Mouse (Mus musculus) liver, adult 2 months (tissue): Measurements from ENCODE around the gene Rcn3.

ENCODE experiments used
- CTCF ChIP-seq: fragments of 200-500 bp; IDR thresholded peaks from 2 replicates; pipeline ENCODE4 v1.5.1; 2011; ENCODE audit warnings: low read depth, low read length, control low read depth
- POLR2A ChIP-seq: fragments of 200-500 bp; IDR thresholded peaks from 2 replicates; pipeline ENCODE4 v1.6.1; 2011; ENCODE audit warnings: low read length, control low read depth; ENCODE audit not compliant: insufficient read depth; ENCODE audit errors: extremely low read depth

DNA sequence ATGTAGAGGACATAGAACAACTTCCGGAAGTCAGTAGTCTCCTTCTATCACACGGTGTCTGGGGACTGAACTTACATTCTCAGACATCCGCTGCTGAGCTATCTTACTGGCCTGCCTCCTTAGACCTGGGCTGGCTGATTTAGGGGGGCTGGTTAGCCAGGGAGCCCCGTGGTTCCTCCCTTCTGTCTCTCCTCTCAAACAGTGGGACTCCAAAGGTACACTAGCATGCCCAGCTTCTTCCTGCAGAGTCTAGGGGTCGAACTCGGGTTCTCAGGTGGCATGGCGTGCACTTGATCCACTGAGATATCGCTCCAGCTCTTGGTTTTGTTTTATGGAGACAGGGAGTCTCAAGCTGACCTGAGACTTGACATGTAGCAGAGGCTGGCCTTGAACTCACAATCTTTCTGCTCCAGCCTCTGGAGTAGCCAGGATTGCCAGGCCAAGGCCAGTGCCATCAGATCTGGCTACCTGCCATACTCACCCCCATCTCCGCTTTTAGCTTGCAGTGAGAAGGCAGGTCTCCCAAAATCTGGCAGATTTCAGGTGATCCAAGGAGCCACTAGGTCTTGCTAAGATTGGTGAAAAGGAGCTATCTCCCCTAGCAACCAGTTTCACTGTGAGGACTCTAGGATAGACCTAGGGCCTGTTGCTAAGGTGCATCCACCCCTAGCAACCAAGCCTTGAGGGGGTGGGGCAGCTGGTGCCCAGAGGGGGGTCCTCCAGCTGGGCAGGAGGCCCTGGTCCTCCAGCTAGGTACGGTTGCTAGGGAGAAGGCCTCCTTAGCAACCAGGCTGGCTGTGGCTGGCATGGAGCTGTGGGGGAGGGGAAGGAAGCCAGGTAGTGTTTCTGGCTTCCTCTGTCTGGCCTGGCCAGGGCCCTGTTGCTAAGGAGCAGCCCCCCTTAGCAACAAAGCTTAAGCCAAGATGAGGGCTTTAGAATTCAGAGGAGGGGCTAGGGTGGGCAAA is 33.1 kb downstream of the Rcn3 start:
- TF ChIP-seq CTCF (no peak), POLR2A (no peak)
